Mouse (Mus musculus) hindbrain, embryonic 15.5 days (tissue): Measurements from ENCODE around the gene Vegfd. TPM values are rescaled to one million over a fixed set of nuclear protein-coding genes. Genes with fewer than 3 reads are reported as not detected.

Experiments used
- ATAC-seq: fragments of 200-750 bp; cut with Nextera tagmentation; 2 replicates; pipeline ENCODE4 v1.8.0; 2017; ENCODE audit warnings: low read depth, moderate number of reproducible peaks, moderate TSS enrichment; ENCODE audit not compliant: low FRiP score
- H3K27ac ChIP-seq: fragments of 300-500 bp; sonication (generic); replicated peaks from 2 replicates; pipeline ENCODE4 v1.5.1; 2015; ENCODE audit warnings: mild to moderate bottlenecking, inconsistent platforms
- H3K27me3 ChIP-seq: fragments of 300-500 bp; sonication (generic); 2 replicates; pipeline ENCODE4 v1.6.1; 2015; ENCODE audit warnings: control low read depth, inconsistent platforms
- H3K36me3 ChIP-seq: fragments of 300-500 bp; sonication (generic); 2 replicates; pipeline ENCODE4 v1.6.1; 2015; ENCODE audit warnings: control low read depth, inconsistent platforms
- H3K4me1 ChIP-seq: fragments of 300-500 bp; sonication (generic); replicated peaks from 2 replicates; pipeline ENCODE4 v1.6.1; 2015; ENCODE audit warnings: control low read depth, inconsistent platforms
- H3K4me2 ChIP-seq: fragments of 300-500 bp; sonication (generic); 2 replicates; pipeline ENCODE4 v1.6.1; 2015; ENCODE audit warnings: moderate library complexity, mild to moderate bottlenecking, inconsistent platforms
- H3K4me3 ChIP-seq: fragments of 300-500 bp; sonication (generic); 2 replicates; pipeline ENCODE4 v1.5.1; 2015; ENCODE audit warnings: mild to moderate bottlenecking, inconsistent platforms
- H3K9ac ChIP-seq: fragments of 300-500 bp; sonication (generic); 2 replicates; pipeline ENCODE4 v1.6.1; 2015; ENCODE audit warnings: inconsistent platforms
- H3K9me3 ChIP-seq: fragments of 300-500 bp; sonication (generic); 2 replicates; pipeline ENCODE4 v1.6.1; 2016; ENCODE audit warnings: control low read depth, inconsistent platforms
- WGBS: fragments of 180-500 bp; shearing (Covaris S2); methylation state at CpG from one replicate; pipeline ENCODE4 v1.1.7; 2015; 5-methylcytosine and 5-hydroxymethylcytosine counted together
- polyA plus RNA-seq: library from polyadenylated mRNA; unstranded; fragments of >200 nt; fragmentation: Nextera tagmentation; extraction: Ambion mirVana; gene quantifications from 2 replicates; pipeline ENCODE4 v1.2.1, GENCODE M21; 2015

The Vegfd gene
- polyA plus RNA-seq, 1 experiment from 2014 or later: 0.51 TPM

GRCm38 (mm10) chrX:164446835-164447681, 73.9 kb downstream of the Vegfd start:
- Histone ChIP-seq H3K9me3 (no peaks in the 10 kb centered on the region), H3K4me2 (no peak overlapping the region), H3K36me3 (no peaks in the 10 kb centered on the region), H3K27ac (no peak overlapping the region), H3K27me3 (0 out of 2 replicates have a peak, but pooled peaks cover 2% of the 10 kb centered on the region), H3K9ac (no peak overlapping the region), H3K4me3 (no peak overlapping the region), H3K4me1 (no peaks in the 10 kb centered on the region)
- 90% methylated on average over 9 of the region's 9 CpGs for WGBS
- no peak for ATAC-seq

DNA sequence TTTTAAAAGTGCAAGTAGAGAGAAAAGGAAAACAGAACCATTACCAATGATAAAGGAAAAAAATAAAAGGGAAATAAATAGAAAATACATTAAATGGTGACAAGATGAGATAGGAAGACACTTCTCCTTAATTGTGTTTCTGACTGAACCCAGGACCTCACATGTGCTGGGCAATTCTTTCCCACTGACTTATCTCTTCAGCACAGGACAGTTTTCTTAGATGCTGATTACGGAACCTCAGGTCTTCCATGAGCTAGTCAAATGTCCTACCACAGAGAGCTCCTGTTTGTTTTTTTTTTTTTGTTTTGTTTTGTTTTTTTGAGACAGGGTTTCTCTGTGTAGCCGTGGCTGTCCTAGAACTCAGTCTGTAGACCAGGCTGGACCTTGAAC, 74.5 kb downstream of the Vegfd start:
- H3K9me3 ChIP-seq: no peaks in the 10 kb centered on the region
- no peak overlapping the region for H3K4me2 ChIP-seq
- no peak for ATAC-seq
- H3K27me3 ChIP-seq: 0 out of 2 replicates have a peak, but pooled peaks cover 2% of the 10 kb centered on the region
- H3K36me3 ChIP-seq: no peaks in the 10 kb centered on the region
- H3K4me1 ChIP-seq: no peaks in the 10 kb centered on the region
- no peak overlapping the region for H3K27ac ChIP-seq
- 95% methylated on average over 2 of the region's 2 CpGs for WGBS
- H3K9ac ChIP-seq: no peak overlapping the region
- no peak overlapping the region for H3K4me3 ChIP-seq

- no peak overlapping the region for H3K4me3 ChIP-seq
- H3K4me1 ChIP-seq: no peaks in the 10 kb centered on the region
- no peak for ATAC-seq
- 46% methylated on average over 3 of the region's 3 CpGs for WGBS
- H3K4me2 ChIP-seq: no peak overlapping the region
- no peak overlapping the region for H3K27ac ChIP-seq
- H3K27me3 ChIP-seq: no peaks in the 10 kb centered on the region
- no peak overlapping the region for H3K9ac ChIP-seq
- H3K36me3 ChIP-seq: no peaks in the 10 kb centered on the region
- H3K9me3 ChIP-seq: no peaks in the 10 kb centered on the region
These were observed 76.0 kb downstream of the Vegfd start for GRCm38 (mm10) chrX:164449201-164449600.

Other genes with a start within 250 kb of the Vegfd start
- gene Ace2, start 234.0 kb upstream of the Vegfd start, polyA plus RNA-seq: 0.43 and 0.46 TPM in 2 replicates
- 0.46 and 0.62 TPM in 2 replicates for gene Bmx, start 115.2 kb upstream of the Vegfd start, polyA plus RNA-seq
- 3.6 TPM in 2 replicates for gene Pir, start 104.0 kb upstream of the Vegfd start, polyA plus RNA-seq
- 5.5 and 5.8 TPM in 2 replicates for gene Piga, start 46.4 kb downstream of the Vegfd start, polyA plus RNA-seq
- gene Asb11, start 63.6 kb downstream of the Vegfd start, polyA plus RNA-seq: not detected in 2 replicates
- gene Asb9, start 132.9 kb downstream of the Vegfd start, polyA plus RNA-seq: 0.13 TPM in 1 of 2 replicates, not detected in the other